Mouse (Mus musculus) myocyte (in vitro differentiated cells): ENCODE data around the gene Coro1a.

Experiments used
- CEBPB ChIP-seq: IDR thresholded peaks from 2 replicates; pipeline ENCODE4 v1.6.1; 2011; ENCODE audit warnings: mild to moderate bottlenecking, moderate library complexity; ENCODE audit not compliant: poor library complexity, insufficient read depth, severe bottlenecking
- E2F4 ChIP-seq: IDR thresholded peaks from one replicate; pipeline ENCODE4 v1.6.1; 2011; ENCODE audit warnings: mild to moderate bottlenecking, control low read depth, moderate library complexity; ENCODE audit not compliant: insufficient read depth
- MAX ChIP-seq: IDR thresholded peaks from one replicate; pipeline ENCODE4 v1.6.1; 2011; ENCODE audit warnings: low read depth, mild to moderate bottlenecking, control low read depth
- MYOD1 ChIP-seq, 3 experiments: IDR thresholded peaks; one replicate each; pipeline ENCODE4 v1.6.1; 2011; ENCODE audit warnings: control low read depth in 2 of 3, low read depth in 2 of 3, mild to moderate bottlenecking in 2 of 3, moderate library complexity in 1 of 3; ENCODE audit not compliant: insufficient read length in 2 of 3, control insufficient read depth in 1 of 3
- MYOG ChIP-seq, 3 experiments: IDR thresholded peaks; one replicate each; pipeline ENCODE4 v1.6.1; 2011; ENCODE audit warnings: control low read depth in 2 of 3, low read depth in 2 of 3, mild to moderate bottlenecking in 2 of 3; ENCODE audit not compliant: insufficient read length in 2 of 3, control insufficient read depth in 1 of 3, insufficient read depth in 1 of 3
- POLR2A ChIP-seq: IDR thresholded peaks from one replicate; pipeline ENCODE4 v1.6.1; 2011; ENCODE audit warnings: low read depth, mild to moderate bottlenecking, control low read depth, moderate library complexity; ENCODE audit not compliant: insufficient read length
- REST ChIP-seq: IDR thresholded peaks from one replicate; pipeline ENCODE4 v1.6.1; 2011; ENCODE audit warnings: mild to moderate bottlenecking, control low read depth, moderate library complexity; ENCODE audit not compliant: insufficient read depth, insufficient read length
- SRF ChIP-seq: IDR thresholded peaks from one replicate; pipeline ENCODE4 v1.6.1; 2011; ENCODE audit warnings: low read depth; ENCODE audit not compliant: control insufficient read depth, insufficient read length
- TCF12 ChIP-seq: IDR thresholded peaks from one replicate; pipeline ENCODE4 v1.6.1; 2011; ENCODE audit warnings: mild to moderate bottlenecking, control low read depth; ENCODE audit not compliant: poor library complexity, insufficient read depth, severe bottlenecking
- TCF3 ChIP-seq: IDR thresholded peaks from one replicate; pipeline ENCODE4 v1.6.1; 2011; ENCODE audit warnings: low read depth, control low read depth; ENCODE audit not compliant: insufficient read length
- USF1 ChIP-seq: IDR thresholded peaks from one replicate; pipeline ENCODE4 v1.6.1; 2011; ENCODE audit warnings: low read depth, mild to moderate bottlenecking, control low read depth, moderate library complexity

DNA sequence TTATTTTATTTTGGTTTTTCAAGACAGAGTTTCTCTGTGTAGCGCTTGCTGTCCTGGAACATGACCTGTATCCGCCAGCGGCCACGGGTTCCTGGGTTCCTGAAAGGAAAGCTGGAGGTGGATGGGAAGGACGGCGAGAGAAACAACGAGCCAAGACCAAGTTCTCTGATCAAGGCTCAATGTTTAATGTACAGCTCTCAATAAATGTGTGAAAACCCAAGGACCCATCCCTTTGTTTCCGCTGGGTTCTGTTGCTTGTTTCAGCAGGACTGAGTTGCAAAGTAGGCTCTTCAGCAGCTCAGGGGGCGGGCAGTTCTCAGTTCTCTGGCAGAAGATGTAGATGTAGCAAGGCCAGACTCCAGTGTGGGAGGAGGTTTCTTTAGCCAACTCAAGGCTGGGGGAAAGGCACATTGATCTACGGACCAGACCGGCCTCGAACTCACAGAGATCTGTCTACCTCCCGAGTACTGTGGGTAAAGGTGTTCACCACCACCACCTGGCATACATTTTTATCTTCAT lies 34.4 kb upstream of the Coro1a start:
- TF ChIP-seq POLR2A (no peak), USF1 (no peak), TCF12 (no peak), CEBPB (no peak), TCF3 (no peak), MYOG (IDR thresholded peaks at IDR 0.05; ENCODE audit: control insufficient read depth in 1 of 3, insufficient read depth in 1 of 3, insufficient read length in 2 of 3, low read depth in 2 of 3) (no peak), MYOD1 (IDR thresholded peaks at IDR 0.05; ENCODE audit: control insufficient read depth in 1 of 3, insufficient read length in 2 of 3, low read depth in 2 of 3) (no peak), MAX (no peak), E2F4 (no peak), SRF (no peak), REST (no peak)
